Mouse (Mus musculus) limb, embryonic 14.5 days (tissue): Measurements from ENCODE around the gene Reps1. TPM values are rescaled to one million over a fixed set of nuclear protein-coding genes. Genes with fewer than 3 reads are reported as not detected.

Experiments used
- ATAC-seq: fragments of 200-750 bp; cut with Nextera tagmentation; 2 replicates; pipeline ENCODE4 v1.8.0; 2017; ENCODE audit warnings: low read depth, moderate number of reproducible peaks, moderate TSS enrichment; ENCODE audit not compliant: low FRiP score
- DNase-seq: peaks from one replicate; pipeline ENCODE4 v3.0.0-alpha.2; 2015; ENCODE audit warnings: low spot score
- H3K27ac ChIP-seq: fragments of 300-500 bp; sonication (generic); replicated peaks from 2 replicates; pipeline ENCODE4 v1.5.1; 2014; ENCODE audit warnings: low read depth, mild to moderate bottlenecking, low read length, moderate library complexity, mixed read lengths
- H3K27me3 ChIP-seq: fragments of 300-500 bp; sonication (generic); 2 replicates; pipeline ENCODE4 v1.6.1; 2014; ENCODE audit warnings: low read length, mixed read lengths; ENCODE audit not compliant: control insufficient read depth, insufficient read depth
- H3K36me3 ChIP-seq: fragments of 300-500 bp; sonication (generic); 2 replicates; pipeline ENCODE4 v1.6.1; 2014; ENCODE audit warnings: mild to moderate bottlenecking, low read length, moderate library complexity, mixed read lengths; ENCODE audit not compliant: control insufficient read depth, insufficient read depth
- H3K4me1 ChIP-seq: fragments of 300-500 bp; sonication (generic); 2 replicates; pipeline ENCODE4 v1.6.1; 2014; ENCODE audit warnings: antibody characterized with exemption, low read length, mixed read lengths; ENCODE audit not compliant: control insufficient read depth, insufficient read depth
- H3K4me2 ChIP-seq: fragments of 300-500 bp; sonication (generic); replicated peaks from 2 replicates; pipeline ENCODE4 v1.6.1; 2014; ENCODE audit warnings: low read depth, mild to moderate bottlenecking, low read length, moderate library complexity; ENCODE audit not compliant: severe bottlenecking
- H3K4me3 ChIP-seq: fragments of 300-500 bp; sonication (generic); replicated peaks from 2 replicates; pipeline ENCODE4 v1.5.1; 2014; ENCODE audit warnings: low read length
- H3K9ac ChIP-seq: fragments of 300-500 bp; sonication (generic); 2 replicates; pipeline ENCODE4 v1.6.1; 2014; ENCODE audit warnings: mild to moderate bottlenecking, low read depth, low read length, moderate library complexity; ENCODE audit not compliant: severe bottlenecking
- H3K9me3 ChIP-seq: fragments of 300-500 bp; sonication (generic); 2 replicates; pipeline ENCODE4 v1.6.1; 2016; ENCODE audit warnings: low read length; ENCODE audit not compliant: control insufficient read depth
- POLR2A ChIP-seq: fragments of 200-500 bp; IDR thresholded peaks from 2 replicates; pipeline ENCODE4 v1.8.0; 2012; ENCODE audit warnings: inconsistent platforms, mild to moderate bottlenecking, moderate library complexity, borderline replicate concordance; ENCODE audit not compliant: insufficient read depth, insufficient read length; ENCODE audit errors: extremely low read depth
- WGBS: fragments of 180-500 bp; shearing (Covaris S2); extraction: QIAGEN DNeasy Blood & Tissue Kit; methylation state at CpG from one replicate; pipeline ENCODE4 v1.1.7; 2014; 5-methylcytosine and 5-hydroxymethylcytosine counted together
- polyA plus RNA-seq, 2 experiments: library from polyadenylated mRNA; depleted of rRNA in 1 of 2; stranded (reverse) in 1 of 2; unstranded in 1 of 2; fragments of >200 nt; fragmentation: Nextera tagmentation in 1 of 2; extraction: Ambion mirVana in 1 of 2; gene quantifications; 2 replicates each; pipeline versions ENCODE4 v1.2.1 to v1.2.3; 2012 to 2014

The Reps1 gene
- polyA plus RNA-seq, 2 experiments: 31.8 to 82.3 TPM

DNA sequence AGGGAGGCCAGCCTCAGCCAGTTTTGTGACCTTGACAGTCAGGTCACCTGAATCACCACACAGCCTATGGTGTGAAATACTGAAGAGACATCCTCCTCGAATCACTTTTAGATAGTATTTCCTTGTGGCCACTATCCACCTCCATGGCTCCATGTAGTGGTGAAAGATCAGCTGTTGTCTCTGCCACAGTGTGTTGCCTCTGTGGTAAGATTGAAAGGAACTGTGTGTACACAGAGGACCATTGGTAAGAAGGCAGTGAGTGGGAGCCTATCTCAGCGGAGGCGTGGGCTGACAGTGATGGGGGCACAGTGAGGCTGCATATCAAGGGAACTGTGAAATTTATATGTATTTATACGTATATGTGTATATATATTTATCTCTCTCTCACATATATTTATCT lies 5.9 kb downstream of the Reps1 start:
- Histone ChIP-seq H3K9ac (no peak overlapping the region), H3K27ac (no peak overlapping the region), H3K36me3 (no peaks in the 10 kb centered on the region), H3K4me2 (no peak overlapping the region), H3K27me3 (no peaks in the 10 kb centered on the region), H3K4me3 (no peak overlapping the region), H3K9me3 (no peaks in the 10 kb centered on the region), H3K4me1 (peaks cover 22% of the 10 kb centered on the region)
- WGBS: 96% methylated on average over 4 of the region's 4 CpGs
- DNase-seq: no peak
- TF ChIP-seq POLR2A: no peak
- ATAC-seq: no peak

DNA sequence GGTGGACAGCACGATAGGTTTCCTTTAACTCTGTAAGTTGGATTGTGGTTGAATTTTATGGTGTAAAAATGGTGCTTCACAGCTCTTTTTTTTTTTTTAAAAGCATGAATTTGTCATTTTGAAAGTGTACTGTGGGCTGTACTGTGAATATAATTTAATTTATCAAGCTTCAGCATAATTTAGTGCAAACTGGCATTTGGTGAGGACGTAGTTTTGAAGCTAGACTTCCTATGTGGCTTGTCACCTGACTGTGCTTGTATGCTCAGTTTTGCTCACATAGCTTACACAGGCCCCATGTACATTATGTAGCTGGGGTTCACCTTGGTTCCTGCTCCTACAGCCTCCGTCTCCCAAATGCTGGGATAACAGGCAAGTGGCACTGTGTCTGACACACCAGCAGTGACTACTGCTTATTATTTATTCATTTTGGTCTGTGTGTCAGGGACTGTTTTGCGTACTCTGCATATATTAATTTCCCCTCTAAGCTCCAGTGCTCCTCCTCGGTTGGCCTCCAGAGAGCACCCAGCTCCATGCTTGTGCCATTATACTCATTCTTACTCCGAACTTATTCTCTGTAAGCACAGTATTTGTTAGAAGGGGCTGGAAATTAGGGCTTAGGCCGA lies 9.1 kb downstream of the Reps1 start:
- no peaks in the 10 kb centered on the region for H3K27me3 ChIP-seq
- DNase-seq (no peak), ATAC-seq (no peak)
- H3K4me1 ChIP-seq: peaks cover 6% of the 10 kb centered on the region; the same call in 1 of the 2 replicates
- no peaks in the 10 kb centered on the region for H3K9me3 ChIP-seq
- no peaks in the 10 kb centered on the region for H3K36me3 ChIP-seq
- TF ChIP-seq POLR2A: no peak
- no peak overlapping the region for H3K9ac ChIP-seq
- no peak overlapping the region for H3K4me3 ChIP-seq
- H3K27ac ChIP-seq: no peak overlapping the region
- 90% methylated on average over 7 of the region's 7 CpGs for WGBS
- H3K4me2 ChIP-seq: no peak overlapping the region

DNA sequence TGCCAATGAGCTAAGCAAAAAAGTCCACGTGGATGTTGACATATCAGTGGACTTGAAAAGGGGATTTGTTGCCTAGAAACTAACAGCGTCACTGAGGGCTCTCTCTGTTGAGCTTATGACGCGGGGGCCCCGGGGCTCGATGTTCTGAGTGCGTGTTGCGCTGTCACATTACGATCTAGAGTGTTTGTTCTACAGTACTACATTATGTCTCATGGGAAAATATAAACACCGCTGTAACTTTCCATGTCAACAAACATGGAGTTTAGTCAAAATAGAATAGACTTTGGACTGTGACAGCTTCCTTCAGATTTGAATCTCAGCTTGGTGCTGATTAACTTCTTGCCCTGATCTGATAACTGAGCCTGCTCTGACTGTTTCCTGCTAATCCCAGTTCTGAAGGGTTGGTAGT lies 10.4 kb downstream of the Reps1 start:
- Histone ChIP-seq H3K27ac (no peak overlapping the region), H3K4me1 (peaks cover 15% of the 10 kb centered on the region; the same call in 1 of the 2 replicates), H3K36me3 (no peaks in the 10 kb centered on the region), H3K4me3 (no peak overlapping the region), H3K9me3 (no peaks in the 10 kb centered on the region), H3K4me2 (no peak overlapping the region), H3K27me3 (no peaks in the 10 kb centered on the region), H3K9ac (no peak overlapping the region)
- WGBS: 90% methylated on average over 10 of the region's 10 CpGs
- no peak for DNase-seq
- no peak for TF ChIP-seq POLR2A
- no peak for ATAC-seq

DNA sequence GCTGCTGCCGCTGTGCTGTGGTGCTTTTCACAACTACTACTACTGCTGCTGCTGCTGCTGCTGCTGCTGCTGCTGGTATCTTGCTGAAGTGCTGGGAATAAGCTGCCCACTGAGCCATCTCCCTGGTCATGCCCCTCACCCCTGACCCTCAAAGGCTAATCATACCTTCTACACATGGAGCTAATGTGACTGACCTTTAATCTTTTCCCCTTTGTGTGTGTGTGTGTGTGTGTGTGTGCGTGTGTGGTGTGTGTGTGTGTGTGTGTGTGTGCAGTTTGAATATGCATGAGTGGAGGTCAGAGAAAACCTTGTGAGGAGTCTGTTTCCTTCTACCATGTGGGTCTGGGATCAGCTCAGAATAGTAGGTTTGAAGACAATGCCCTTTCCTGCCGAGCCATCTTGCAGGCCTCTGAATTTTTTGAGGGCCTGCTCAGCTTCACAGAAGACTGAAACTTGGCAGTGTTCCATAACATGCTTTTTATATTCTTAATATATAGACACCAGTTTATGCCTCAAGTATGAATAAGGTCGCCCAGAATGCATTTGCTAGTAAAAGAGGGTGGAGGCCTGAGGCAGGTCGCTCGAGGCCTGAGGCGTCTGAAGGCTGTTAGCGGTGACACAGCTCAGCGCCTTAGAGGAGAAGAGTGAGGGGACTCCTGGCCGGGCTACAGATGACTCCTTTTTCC lies 12.2 kb downstream of the Reps1 start:
- H3K9ac ChIP-seq: 0 out of 2 replicates have a peak overlapping the region, but pooled peaks have one; percentile 17
- H3K36me3 ChIP-seq: no peaks in the 10 kb centered on the region
- no peak for TF ChIP-seq POLR2A
- WGBS: 47% methylated on average over 10 of the region's 10 CpGs
- H3K4me3 ChIP-seq: no peak overlapping the region
- H3K4me2 ChIP-seq: no peak overlapping the region
- peaks cover 15% of the 10 kb centered on the region; the same call in 1 of the 2 replicates for H3K4me1 ChIP-seq
- no peaks in the 10 kb centered on the region for H3K9me3 ChIP-seq
- no peak overlapping the region for H3K27ac ChIP-seq
- DNase-seq: peak; percentile 20
- no peaks in the 10 kb centered on the region for H3K27me3 ChIP-seq
- ATAC-seq: no peak

DNA sequence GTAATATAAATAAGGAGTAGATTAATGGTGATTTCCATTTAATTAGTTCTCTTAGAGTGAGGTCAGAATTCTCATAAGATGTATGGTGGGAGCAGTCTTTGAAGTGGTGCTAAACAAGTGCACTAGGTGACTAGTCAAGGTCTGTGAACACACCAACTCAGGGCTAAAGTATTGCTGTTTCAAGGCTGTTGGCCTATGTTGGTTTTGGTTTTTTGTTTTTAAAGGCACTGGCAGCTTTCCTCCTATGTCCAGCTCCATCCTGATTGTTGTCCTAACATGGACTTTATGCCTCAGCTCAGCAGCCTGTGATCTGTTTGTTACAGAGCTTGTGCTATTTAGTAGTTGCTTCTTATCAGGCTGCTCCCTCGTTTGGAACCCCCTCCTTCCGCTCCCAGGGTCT lies 13.2 kb downstream of the Reps1 start:
- H3K4me2 ChIP-seq: no peak overlapping the region
- no peak overlapping the region for H3K9ac ChIP-seq
- 85% methylated on average over 2 of the region's 2 CpGs for WGBS
- H3K36me3 ChIP-seq: no peaks in the 10 kb centered on the region
- peaks cover 15% of the 10 kb centered on the region; the same call in 1 of the 2 replicates for H3K4me1 ChIP-seq
- no peak for ATAC-seq
- no peak overlapping the region for H3K4me3 ChIP-seq
- no peak for DNase-seq
- no peak overlapping the region for H3K27ac ChIP-seq
- H3K9me3 ChIP-seq: no peaks in the 10 kb centered on the region
- no peaks in the 10 kb centered on the region for H3K27me3 ChIP-seq
- no peak for TF ChIP-seq POLR2A
